Mouse (Mus musculus) forebrain, postnatal 0 days (tissue): Measurements from ENCODE around the gene Dyrk2. TPM values are rescaled to one million over a fixed set of nuclear protein-coding genes. Genes with fewer than 3 reads are reported as not detected.

Source experiments
- ATAC-seq: fragments of 200-750 bp; cut with Nextera tagmentation; 2 replicates; pipeline ENCODE4 v1.8.0; 2017; ENCODE audit warnings: mild to moderate bottlenecking, moderate library complexity
- DNase-seq: peaks from one replicate; pipeline ENCODE4 v3.0.0-alpha.2; 2015
- H3K27ac ChIP-seq: fragments of 300-500 bp; sonication (generic); 2 replicates; pipeline ENCODE4 v1.5.1; 2014; ENCODE audit warnings: low read depth, mild to moderate bottlenecking, antibody characterized with exemption, low read length, moderate library complexity, mixed read lengths
- H3K27me3 ChIP-seq: fragments of 300-500 bp; sonication (generic); 2 replicates; pipeline ENCODE4 v1.6.1; 2014; ENCODE audit warnings: mild to moderate bottlenecking, low read length, mixed read lengths; ENCODE audit not compliant: insufficient read depth
- H3K36me3 ChIP-seq: fragments of 300-500 bp; sonication (generic); 2 replicates; pipeline ENCODE4 v1.6.1; 2014; ENCODE audit warnings: mild to moderate bottlenecking, moderate library complexity; ENCODE audit not compliant: insufficient read depth
- H3K4me1 ChIP-seq: fragments of 300-500 bp; sonication (generic); 2 replicates; pipeline ENCODE4 v1.6.1; 2014; ENCODE audit warnings: antibody characterized with exemption; ENCODE audit not compliant: insufficient read depth
- H3K4me2 ChIP-seq: fragments of 300-500 bp; sonication (generic); 2 replicates; pipeline ENCODE4 v1.6.1; 2014; ENCODE audit warnings: low read depth, mild to moderate bottlenecking, moderate library complexity
- H3K4me3 ChIP-seq: fragments of 300-500 bp; sonication (generic); 2 replicates; pipeline ENCODE4 v1.5.1; 2014; ENCODE audit warnings: low read depth, low read length, mixed read lengths
- H3K9ac ChIP-seq: fragments of 300-500 bp; sonication (generic); 2 replicates; pipeline ENCODE4 v1.6.1; 2014; ENCODE audit warnings: mild to moderate bottlenecking
- H3K9me3 ChIP-seq: fragments of 300-500 bp; sonication (generic); 2 replicates; pipeline ENCODE4 v1.6.1; 2016; ENCODE audit warnings: low read length
- CTCF ChIP-seq: sonication (generic); IDR thresholded peaks from 2 replicates; pipeline ENCODE4 v1.5.1; 2016; ENCODE audit warnings: antibody characterized with exemption, control low read depth, low read depth
- WGBS: fragments of 180-500 bp; shearing (Covaris S2); extraction: QIAGEN DNeasy Blood & Tissue Kit; methylation state at CpG from one replicate; pipeline ENCODE4 v1.1.7; 2014; 5-methylcytosine and 5-hydroxymethylcytosine counted together
- polyA plus RNA-seq: library from polyadenylated mRNA; unstranded; fragments of >200 nt; fragmentation: Nextera tagmentation; extraction: Ambion mirVana; gene quantifications from 2 replicates; pipeline ENCODE4 v1.2.1, GENCODE M21; 2015
- total RNA-seq: library from RNA; depleted of rRNA; stranded (reverse); fragments of >200 nt; gene quantifications from 2 replicates; pipeline ENCODE4 v1.2.3, GENCODE M21; 2014

Dyrk2 gene
- total and polyA plus RNA-seq, 2 experiments from 2014 or later = 11.4 to 52.9 TPM

DNA sequence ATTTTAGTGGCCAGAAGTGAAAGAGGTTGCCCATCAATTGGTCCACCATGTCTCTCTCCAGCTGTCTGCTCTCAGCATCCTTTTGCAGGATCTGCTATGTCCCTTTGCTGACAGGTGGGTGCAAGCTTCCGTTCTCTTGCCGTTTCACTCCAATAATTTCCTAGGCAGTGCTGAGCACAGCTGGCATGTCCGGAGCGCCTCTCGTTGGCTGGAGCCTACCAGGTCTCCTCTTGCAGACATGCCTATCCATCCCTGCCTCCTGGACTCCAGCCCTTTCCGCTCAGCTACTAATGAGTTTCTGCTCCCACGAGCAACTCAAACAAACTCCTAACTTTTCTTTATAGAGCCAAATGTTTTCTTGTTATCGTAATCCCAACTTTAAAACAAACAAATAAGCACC is 6.4 kb downstream of the Dyrk2 start:
- no peak for TF ChIP-seq CTCF
- ATAC-seq = no peak
- H3K9me3 ChIP-seq = peaks cover 10% of the 10 kb centered on the region; the same call in 1 of the 2 replicates
- H3K36me3 ChIP-seq = peaks cover 22% of the 10 kb centered on the region
- no peaks in the 10 kb centered on the region for H3K27me3 ChIP-seq
- no peak overlapping the region for H3K4me2 ChIP-seq
- WGBS = 70% methylated on average over 8 of the region's 8 CpGs
- H3K9ac ChIP-seq = no peak overlapping the region
- H3K4me1 ChIP-seq = peaks cover 17% of the 10 kb centered on the region
- DNase-seq = no peak
- H3K4me3 ChIP-seq = no peak overlapping the region
- H3K27ac ChIP-seq = no peak overlapping the region

DNA sequence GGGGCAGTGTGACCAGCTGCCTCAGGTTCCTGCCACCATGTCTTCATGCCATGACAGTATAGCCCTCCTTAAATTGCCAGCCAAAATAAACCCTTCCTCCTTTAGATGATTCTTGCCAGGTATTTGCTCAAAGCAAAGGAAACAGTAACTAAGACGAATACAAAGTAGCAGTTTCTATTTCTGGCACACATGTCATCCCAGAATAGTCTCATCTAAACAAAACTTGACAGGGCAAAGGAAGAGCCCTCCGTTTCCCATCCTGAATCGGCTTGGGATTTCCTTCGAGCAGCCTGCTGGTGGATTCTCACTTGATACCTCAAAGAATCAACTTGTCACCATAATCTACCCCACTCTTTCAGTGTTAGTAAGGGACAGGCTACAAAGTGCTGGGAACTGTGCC is 7.8 kb downstream of the Dyrk2 start:
- H3K27me3 ChIP-seq = no peaks in the 10 kb centered on the region
- no peak for DNase-seq
- H3K9ac ChIP-seq = no peak overlapping the region
- no peak for TF ChIP-seq CTCF
- no peak for ATAC-seq
- H3K4me1 ChIP-seq = peaks cover 17% of the 10 kb centered on the region
- no peak overlapping the region for H3K27ac ChIP-seq
- H3K4me3 ChIP-seq = no peak overlapping the region
- no peak overlapping the region for H3K4me2 ChIP-seq
- peaks cover 26% of the 10 kb centered on the region for H3K36me3 ChIP-seq
- WGBS = 66% methylated on average over 4 of the region's 4 CpGs
- peaks cover 10% of the 10 kb centered on the region; the same call in 1 of the 2 replicates for H3K9me3 ChIP-seq

DNA sequence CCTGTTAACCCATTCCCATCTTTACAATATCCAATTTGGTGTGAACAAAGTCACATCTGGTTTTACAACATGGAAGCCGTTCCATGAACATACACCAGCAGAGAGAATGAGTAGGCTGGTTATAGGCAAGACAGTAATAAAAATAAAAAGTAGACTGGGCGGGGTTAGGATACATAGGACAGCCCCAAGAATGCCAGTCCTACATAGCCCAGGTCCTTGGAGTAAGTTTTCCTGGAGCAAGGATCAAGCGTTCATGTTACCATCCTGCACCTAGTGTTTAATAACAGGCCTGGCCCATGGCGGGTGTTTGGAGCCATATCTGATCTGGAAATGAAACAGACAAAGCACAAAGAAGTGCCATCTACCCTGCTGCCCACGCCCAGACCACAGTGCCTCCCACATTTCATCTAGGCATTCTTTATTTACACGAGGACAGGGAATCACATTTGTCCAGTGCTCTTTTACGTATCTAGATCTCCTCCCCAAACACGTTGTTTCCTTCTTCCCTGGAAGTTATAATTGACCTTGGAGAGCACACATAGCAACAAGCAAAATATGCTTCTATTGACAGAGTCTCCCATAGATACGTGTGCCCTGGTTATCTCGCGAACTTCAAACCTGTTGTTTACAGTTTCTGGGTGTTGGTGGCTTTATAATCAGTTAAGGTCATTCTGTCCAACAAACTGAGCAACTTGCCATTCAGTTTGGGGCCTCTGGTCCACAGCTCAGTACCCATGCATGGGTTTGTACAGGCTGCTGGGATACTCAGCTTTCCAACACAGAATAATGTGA is 8.6 kb downstream of the Dyrk2 start:
- no peak for ATAC-seq
- TF ChIP-seq CTCF = no peak
- Histone ChIP-seq H3K27ac (no peak overlapping the region), H3K4me1 (peaks cover 12% of the 10 kb centered on the region), H3K36me3 (peaks cover 26% of the 10 kb centered on the region), H3K4me2 (no peak overlapping the region), H3K4me3 (no peak overlapping the region), H3K27me3 (no peaks in the 10 kb centered on the region), H3K9ac (no peak overlapping the region), H3K9me3 (peaks cover 10% of the 10 kb centered on the region; the same call in 1 of the 2 replicates)
- 94% methylated on average over 11 of the region's 11 CpGs for WGBS
- DNase-seq = no peak

- no peak for TF ChIP-seq CTCF
- peaks cover 29% of the 10 kb centered on the region for H3K36me3 ChIP-seq
- ATAC-seq (no peak), DNase-seq (no peak)
- peaks cover 7% of the 10 kb centered on the region; the same call in 1 of the 2 replicates for H3K4me1 ChIP-seq
- no peaks in the 10 kb centered on the region for H3K27me3 ChIP-seq
- no peak overlapping the region for H3K27ac ChIP-seq
- H3K9ac ChIP-seq = no peak overlapping the region
- 97% methylated on average over 21 of the region's 21 CpGs for WGBS
- no peak overlapping the region for H3K4me3 ChIP-seq
- H3K9me3 ChIP-seq = peaks cover 10% of the 10 kb centered on the region; the same call in 1 of the 2 replicates
- no peak overlapping the region for H3K4me2 ChIP-seq
Measured at GRCm38 (mm10) chr10:118859655-118860054, 10.4 kb downstream of the Dyrk2 start.

DNA sequence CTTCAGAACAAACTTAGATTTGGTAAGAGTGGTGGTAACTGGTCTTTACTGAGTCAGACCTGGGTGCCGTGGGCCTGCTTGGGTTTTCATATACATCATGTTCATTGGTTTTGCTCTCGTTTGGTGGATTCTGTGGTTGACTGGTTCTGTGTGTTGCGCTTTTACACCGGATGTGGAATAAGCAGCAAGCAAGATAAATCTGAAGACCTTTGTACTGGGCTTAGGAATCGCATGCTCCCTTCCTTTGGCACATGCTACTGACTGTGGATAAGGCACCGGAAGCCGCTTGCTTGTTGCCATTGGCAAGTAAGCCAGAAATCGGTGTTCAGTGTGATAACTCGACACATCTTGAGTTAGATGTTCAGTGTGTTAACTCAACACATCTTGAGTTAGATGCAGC is 15.4 kb downstream of the Dyrk2 start:
- no peak overlapping the region for H3K4me3 ChIP-seq
- H3K4me2 ChIP-seq = no peak overlapping the region
- ATAC-seq = no peak
- no peaks in the 10 kb centered on the region for H3K4me1 ChIP-seq
- no peak overlapping the region; the same call in 1 of the 2 replicates for H3K27ac ChIP-seq
- no peaks in the 10 kb centered on the region for H3K9me3 ChIP-seq
- no peak for TF ChIP-seq CTCF
- H3K9ac ChIP-seq = no peak overlapping the region
- 86% methylated on average over 9 of the region's 9 CpGs for WGBS
- H3K27me3 ChIP-seq = no peaks in the 10 kb centered on the region
- DNase-seq = no peak
- peaks cover 13% of the 10 kb centered on the region for H3K36me3 ChIP-seq

- Histone ChIP-seq H3K9ac (no peak overlapping the region), H3K36me3 (0 out of 2 replicates have a peak, but pooled peaks cover 5% of the 10 kb centered on the region), H3K4me3 (no peak overlapping the region), H3K4me1 (no peaks in the 10 kb centered on the region), H3K9me3 (no peaks in the 10 kb centered on the region), H3K27ac (no peak overlapping the region), H3K4me2 (no peak overlapping the region), H3K27me3 (no peaks in the 10 kb centered on the region)
- WGBS = 84% methylated on average over 16 of the region's 16 CpGs
- no peak for TF ChIP-seq CTCF
- ATAC-seq = no peak
- no peak for DNase-seq
Measured at GRCm38 (mm10) chr10:118852554-118852953, 17.5 kb downstream of the Dyrk2 start.

GRCm38 (mm10) chr10:118848501-118848900 is 21.5 kb downstream of the Dyrk2 start:
- H3K27me3 ChIP-seq = no peaks in the 10 kb centered on the region
- no peaks in the 10 kb centered on the region for H3K9me3 ChIP-seq
- no peak for DNase-seq
- 91% methylated on average over 4 of the region's 4 CpGs for WGBS
- no peak for ATAC-seq
- no peak overlapping the region for H3K9ac ChIP-seq
- TF ChIP-seq CTCF = no peak
- no peaks in the 10 kb centered on the region for H3K36me3 ChIP-seq
- H3K4me1 ChIP-seq = no peaks in the 10 kb centered on the region
- no peak overlapping the region for H3K4me3 ChIP-seq
- H3K27ac ChIP-seq = no peak overlapping the region
- H3K4me2 ChIP-seq = no peak overlapping the region
